Mouse (Mus musculus) ES-E14 (cell line): ENCODE data around the gene Catspere2. TPM values are rescaled to one million over a fixed set of nuclear protein-coding genes. Genes with fewer than 3 reads are reported as not detected.
"Not testable (repeated sequence)": the region's sequence is repeated elsewhere in the genome, so short reads cannot be mapped to it uniquely, and the experiment has no call there.

Source experiments
- DNase-seq: peaks from one replicate; pipeline ENCODE4 v3.0.0-alpha.2; 2013; ENCODE audit warnings: low read depth, low spot score
- H3K27ac ChIP-seq: 2 replicates; pipeline ENCODE4 v1.5.1; 2012; ENCODE audit warnings: low read depth, mild to moderate bottlenecking, low read length, moderate library complexity, mixed read lengths; ENCODE audit not compliant: poor library complexity, insufficient read depth, severe bottlenecking
- H3K36me3 ChIP-seq: 2 replicates; pipeline ENCODE4 v1.6.1; 2012; ENCODE audit warnings: mild to moderate bottlenecking, low read length, moderate library complexity, mixed read lengths; ENCODE audit not compliant: control insufficient read depth, poor library complexity, insufficient read depth, severe bottlenecking
- H3K4me1 ChIP-seq, 2 experiments: fragments of 150-350 bp in 1 of 2; sonication (generic) in 1 of 2; 2 replicates each; pipeline ENCODE4 v1.6.1; 2012; ENCODE audit warnings: low read length in 2 of 2, mild to moderate bottlenecking in 1 of 2, mixed read lengths in 1 of 2; ENCODE audit not compliant: control insufficient read depth in 2 of 2, insufficient read depth in 2 of 2, poor library complexity in 1 of 2
- H3K4me3 ChIP-seq, 2 experiments: fragments of 150-350 bp in 1 of 2; sonication (generic) in 1 of 2; 2 replicates each; pipeline ENCODE4 v1.5.1; 2012; ENCODE audit warnings: low read length in 2 of 2, low read depth in 1 of 2, mild to moderate bottlenecking in 1 of 2, mixed read lengths in 1 of 2; ENCODE audit not compliant: insufficient read depth in 1 of 2, poor library complexity in 1 of 2, severe bottlenecking in 1 of 2
- H3K9ac ChIP-seq: 2 replicates; pipeline ENCODE4 v1.6.1; 2012; ENCODE audit warnings: low read depth, mild to moderate bottlenecking, low read length, mixed read lengths; ENCODE audit not compliant: poor library complexity, insufficient read depth, severe bottlenecking
- H3K9me3 ChIP-seq: fragments of 150-350 bp; sonication (generic); 2 replicates; pipeline ENCODE4 v1.6.1; 2012; ENCODE audit warnings: low read depth, mild to moderate bottlenecking, low read length; ENCODE audit not compliant: control insufficient read depth, insufficient read depth
- CHD2 ChIP-seq: IDR thresholded peaks from 2 replicates; pipeline ENCODE4 v1.6.1; 2014; ENCODE audit warnings: mild to moderate bottlenecking, low read depth, low read length, inconsistent platforms
- HCFC1 ChIP-seq: IDR thresholded peaks from 2 replicates; pipeline ENCODE4 v1.6.1; 2012; ENCODE audit warnings: low read length, inconsistent platforms, borderline replicate concordance; ENCODE audit not compliant: insufficient read depth
- MAFK ChIP-seq: IDR thresholded peaks from 2 replicates; pipeline ENCODE4 v1.6.1; 2014; ENCODE audit warnings: mild to moderate bottlenecking, low read depth, low read length, inconsistent platforms; ENCODE audit not compliant: insufficient read depth
- ZC3H11A ChIP-seq: IDR thresholded peaks from 2 replicates; pipeline ENCODE4 v1.6.1; 2012; ENCODE audit warnings: low read depth, mild to moderate bottlenecking, inconsistent platforms, low read length, borderline replicate concordance
- ZNF384 ChIP-seq: IDR thresholded peaks from 2 replicates; pipeline ENCODE4 v1.6.1; 2012; ENCODE audit warnings: low read depth, low read length, inconsistent platforms
- in situ Hi-C, 2 experiments: fragments of 600-800 bp; cut with MboI; formaldehyde crosslinking; loops; one replicate each; pipeline ENCODE4 v1.15.1; 2025; ENCODE audit warnings: low sequenced_read_pairs in 2 of 2, inconsistent platforms in 1 of 2; ENCODE audit not compliant: unreplicated experiment in 2 of 2
- total RNA-seq: library from RNA; depleted of rRNA; stranded (reverse); fragments of 300-350 nt; gene quantifications from 2 replicates; pipeline ENCODE4 v1.2.3, GENCODE M21; 2012; rRNA removed

The Catspere2 gene
- 0.04 and 0.11 TPM in 2 replicates for total RNA-seq

- not testable (repeated sequence) for H3K4me1 ChIP-seq, H3K36me3 ChIP-seq, H3K27ac ChIP-seq, H3K9me3 ChIP-seq
- peak; percentile 96 for TF ChIP-seq HCFC1
- Histone ChIP-seq H3K4me3 (peak within 1 kb of the TSS; percentile 62 to 80), H3K9ac (peak within 1 kb of the TSS; percentile 66)
- in situ Hi-C loops: loop anchor here (10.0 kb wide), 1 partner anchor 202 kb away; the partner anchor contains the start of gene Desi2 (in 2 of the 2)
- DNase-seq: peak; percentile 91
These were observed at the start of gene Catspere2 for GRCm38 (mm10) chr1:177983024-177983450. Gene Catspere2, plus strand, starts transcription at chr1:177983423.

GRCm38 (mm10) chr1:177940422-177940977 is 42.7 kb upstream of the Catspere2 start:
- DNase-seq, H3K4me3 ChIP-seq, H3K4me1 ChIP-seq, H3K9ac ChIP-seq, in situ Hi-C loops, H3K27ac ChIP-seq, H3K9me3 ChIP-seq, H3K36me3 ChIP-seq: not testable (repeated sequence)

- no peak overlapping the region for H3K4me3 ChIP-seq
- in situ Hi-C loops: loop anchor here (10.0 kb wide), 1 partner anchor 204 kb away; the partner anchor contains the start of gene Desi2 (in 2 of the 2)
- no peak overlapping the region for H3K27ac ChIP-seq
- no peak overlapping the region for H3K9ac ChIP-seq
- H3K4me1 ChIP-seq: peaks cover 0 to 4% of the 10 kb centered on the region in 2 experiments; a peak in 1 of 4 replicates
- H3K9me3 ChIP-seq: no peaks in the 10 kb centered on the region
- no peak for TF ChIP-seq HCFC1
- no peak for TF ChIP-seq MAFK
- no peak for TF ChIP-seq ZNF384
- no peak for TF ChIP-seq CHD2
- TF ChIP-seq ZC3H11A: no peak
- DNase-seq: no peak
- H3K36me3 ChIP-seq: no peaks in the 10 kb centered on the region
These were observed 1.9 kb upstream of the Catspere2 start for GRCm38 (mm10) chr1:177981276-177981675.

- peak overlapping the region; percentile 62 to 80 for H3K4me3 ChIP-seq
- H3K27ac ChIP-seq, H3K4me1 ChIP-seq, H3K36me3 ChIP-seq, H3K9me3 ChIP-seq, DNase-seq: not testable (repeated sequence)
- peak overlapping the region; percentile 66 for H3K9ac ChIP-seq
- in situ Hi-C loops: loop anchor here (10.0 kb wide), 1 partner anchor 201 kb away; the partner anchor contains the start of gene Desi2 (in 2 of the 2)
These were observed 359 bp downstream of the Catspere2 start for GRCm38 (mm10) chr1:177983582-177983981.

- H3K36me3 ChIP-seq: no peaks in the 10 kb centered on the region
- no peak for DNase-seq
- H3K9me3 ChIP-seq: no peaks in the 10 kb centered on the region
- TF ChIP-seq ZNF384: no peak
- TF ChIP-seq ZC3H11A: no peak
- no peak for TF ChIP-seq MAFK
- no peak for TF ChIP-seq CHD2
- no peak for TF ChIP-seq HCFC1
- no peak overlapping the region for H3K9ac ChIP-seq
- in situ Hi-C loops: loop anchor here (10.0 kb wide), 1 partner anchor 201 kb away; the partner anchor contains the start of gene Desi2 (in 2 of the 2)
- peaks cover 0 to 8% of the 10 kb centered on the region in 2 experiments; a peak in 1 of 4 replicates for H3K4me1 ChIP-seq
- H3K4me3 ChIP-seq: peak overlapping the region; percentile 5 to 35; a peak in 3 of 4 replicates
- no peak overlapping the region for H3K27ac ChIP-seq
These were observed 983 bp downstream of the Catspere2 start for GRCm38 (mm10) chr1:177984206-177984605.

- not testable (repeated sequence) for H3K9me3 ChIP-seq, DNase-seq, H3K4me1 ChIP-seq, H3K36me3 ChIP-seq, H3K27ac ChIP-seq, H3K9ac ChIP-seq, H3K4me3 ChIP-seq
- in situ Hi-C loops: loop anchor here (10.0 kb wide), 1 partner anchor 197 kb away; the partner anchor contains the start of gene Desi2 (in 2 of the 2)
These were observed 4.3 kb downstream of the Catspere2 start for GRCm38 (mm10) chr1:177987476-177987875.

- H3K4me3 ChIP-seq, in situ Hi-C loops, H3K36me3 ChIP-seq, H3K9me3 ChIP-seq, H3K9ac ChIP-seq, H3K4me1 ChIP-seq, H3K27ac ChIP-seq: not testable (repeated sequence)
- DNase-seq: peak; percentile 40
These were observed 89.6 kb downstream of the Catspere2 start for GRCm38 (mm10) chr1:178072798-178073197.
